Mouse (Mus musculus) midbrain, postnatal 0 days (tissue): ENCODE results near the gene Vegfc. TPM values are rescaled to one million over a fixed set of nuclear protein-coding genes. Genes with fewer than 3 reads are reported as not detected.

Experiments
- ATAC-seq: fragments of 200-750 bp; cut with Nextera tagmentation; 2 replicates; pipeline ENCODE4 v1.8.0; 2017; ENCODE audit warnings: moderate number of reproducible peaks, mild to moderate bottlenecking, moderate TSS enrichment, moderate library complexity; ENCODE audit not compliant: low FRiP score
- DNase-seq: peaks from one replicate; pipeline ENCODE4 v3.0.0-alpha.2; 2015; ENCODE audit warnings: low spot score
- H3K27ac ChIP-seq: fragments of 300-500 bp; sonication (generic); 2 replicates; pipeline ENCODE4 v1.5.1; 2014; ENCODE audit warnings: low read depth, mild to moderate bottlenecking, low read length, mixed read lengths
- H3K27me3 ChIP-seq: fragments of 300-500 bp; sonication (generic); 2 replicates; pipeline ENCODE4 v1.6.1; 2014; ENCODE audit warnings: low read length, control low read depth, mixed read lengths; ENCODE audit not compliant: insufficient read depth
- H3K36me3 ChIP-seq: fragments of 300-500 bp; sonication (generic); 2 replicates; pipeline ENCODE4 v1.6.1; 2014; ENCODE audit warnings: low read length, control low read depth, mixed read lengths; ENCODE audit not compliant: insufficient read depth
- H3K4me1 ChIP-seq: fragments of 300-500 bp; sonication (generic); 2 replicates; pipeline ENCODE4 v1.6.1; 2014; ENCODE audit warnings: mild to moderate bottlenecking, control low read depth, antibody characterized with exemption, low read length, mixed read lengths; ENCODE audit not compliant: insufficient read depth
- H3K4me2 ChIP-seq: fragments of 300-500 bp; sonication (generic); 2 replicates; pipeline ENCODE4 v1.6.1; 2014; ENCODE audit warnings: low read depth, mild to moderate bottlenecking, low read length, mixed read lengths; ENCODE audit not compliant: poor library complexity, severe bottlenecking
- H3K4me3 ChIP-seq: fragments of 300-500 bp; sonication (generic); 2 replicates; pipeline ENCODE4 v1.5.1; 2014; ENCODE audit warnings: low read depth, mild to moderate bottlenecking, low read length, moderate library complexity
- H3K9ac ChIP-seq: fragments of 300-500 bp; sonication (generic); replicated peaks from 2 replicates; pipeline ENCODE4 v1.6.1; 2014; ENCODE audit warnings: mild to moderate bottlenecking, low read length, moderate library complexity, mixed read lengths; ENCODE audit not compliant: poor library complexity, severe bottlenecking
- H3K9me3 ChIP-seq: fragments of 300-500 bp; sonication (generic); 2 replicates; pipeline ENCODE4 v1.6.1; 2016; ENCODE audit warnings: low read length, control low read depth
- CTCF ChIP-seq: IDR thresholded peaks from 2 replicates; pipeline ENCODE4 v1.5.1; 2016; ENCODE audit warnings: antibody characterized with exemption, mild to moderate bottlenecking
- WGBS: fragments of 180-500 bp; shearing (Covaris S2); extraction: QIAGEN DNeasy Blood & Tissue Kit; methylation state at CpG from one replicate; pipeline ENCODE4 v1.1.7; 2014; 5-methylcytosine and 5-hydroxymethylcytosine counted together
- polyA plus RNA-seq: library from polyadenylated mRNA; unstranded; fragments of >200 nt; fragmentation: Nextera tagmentation; extraction: Ambion mirVana; gene quantifications from 2 replicates; pipeline ENCODE4 v1.2.1, GENCODE M21; 2015
- total RNA-seq: library from RNA; depleted of rRNA; stranded (reverse); fragments of >200 nt; gene quantifications from 2 replicates; pipeline ENCODE4 v1.2.3, GENCODE M21; 2014

Vegfc gene
- total and polyA plus RNA-seq, 2 experiments from 2014 or later, result 3.3 to 8.2 TPM

DNA sequence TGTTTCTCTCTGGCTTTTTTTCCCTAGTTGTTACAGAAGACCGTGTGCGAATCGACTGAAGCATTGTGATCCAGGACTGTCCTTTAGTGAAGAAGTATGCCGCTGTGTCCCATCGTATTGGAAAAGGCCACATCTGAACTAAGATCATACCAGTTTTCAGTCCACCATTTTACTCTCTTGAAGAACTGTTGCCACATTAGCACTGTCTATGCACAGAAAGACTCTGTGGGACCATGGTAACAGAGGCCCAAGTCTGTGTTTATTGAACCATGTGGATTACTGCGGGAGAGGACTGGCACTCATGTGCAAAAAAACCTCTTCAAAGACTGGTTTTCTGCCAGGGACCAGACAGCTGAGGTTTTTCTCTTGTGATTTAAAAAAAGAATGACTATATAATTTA is 108.5 kb downstream of the Vegfc start:
- Histone ChIP-seq H3K4me3 (no peak overlapping the region), H3K4me2 (no peak overlapping the region), H3K9ac (no peak overlapping the region), H3K27ac (no peak overlapping the region), H3K4me1 (no peaks in the 10 kb centered on the region), H3K36me3 (no peaks in the 10 kb centered on the region), H3K27me3 (no peaks in the 10 kb centered on the region), H3K9me3 (no peaks in the 10 kb centered on the region)
- ATAC-seq, result no peak
- no peak for TF ChIP-seq CTCF
- DNase-seq, result peak; percentile 10
- WGBS, result 84% methylated on average over 6 of the region's 6 CpGs

DNA sequence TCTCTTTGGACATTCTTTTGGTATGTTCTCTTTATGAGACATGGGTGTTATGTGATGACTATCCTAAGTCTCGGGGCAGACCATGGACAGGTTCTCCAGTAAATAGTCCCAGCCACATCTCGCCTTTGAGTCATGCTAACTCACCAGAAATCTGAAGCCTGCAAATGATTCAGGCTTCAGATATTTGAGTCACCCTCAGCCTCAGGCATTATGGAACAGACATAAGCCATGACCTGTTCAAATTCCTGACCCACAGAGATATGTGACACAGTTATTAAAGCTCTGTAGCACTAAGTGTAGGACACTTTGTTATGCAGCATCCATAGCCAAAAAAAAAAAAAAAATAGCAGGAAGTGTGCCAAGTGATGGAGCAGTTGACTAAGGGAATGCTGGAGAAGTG is 138.8 kb downstream of the Vegfc start:
- Histone ChIP-seq H3K9me3 (no peaks in the 10 kb centered on the region), H3K4me1 (no peaks in the 10 kb centered on the region), H3K27ac (no peak overlapping the region), H3K4me2 (no peak overlapping the region), H3K4me3 (no peak overlapping the region), H3K27me3 (no peaks in the 10 kb centered on the region), H3K9ac (no peak overlapping the region), H3K36me3 (no peaks in the 10 kb centered on the region)
- no peak for TF ChIP-seq CTCF
- no peak for DNase-seq
- WGBS, result 85% methylated on average over 2 of the region's 2 CpGs
- no peak for ATAC-seq

DNA sequence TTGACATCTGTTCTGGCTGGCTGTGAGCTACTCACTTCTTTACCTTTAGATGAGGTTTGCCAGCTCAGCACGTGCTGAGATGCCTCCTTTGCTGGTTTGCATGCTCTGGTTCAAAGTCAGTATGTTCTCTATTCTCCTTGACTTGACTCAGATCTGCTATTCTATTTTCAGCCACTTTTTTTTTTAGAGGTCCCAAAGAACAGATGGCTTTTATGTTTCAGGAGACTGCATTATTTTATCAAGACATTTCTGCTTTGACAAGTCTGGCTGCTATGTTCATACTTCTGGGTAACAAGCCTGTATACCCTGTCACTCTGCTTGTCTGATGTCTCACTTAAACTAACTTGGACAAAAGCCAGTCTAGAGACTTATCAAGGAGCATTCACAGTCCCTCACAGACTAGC is 151.4 kb downstream of the Vegfc start:
- no peak overlapping the region for H3K27ac ChIP-seq
- no peak overlapping the region for H3K9ac ChIP-seq
- DNase-seq (peak; percentile 55), ATAC-seq (peak; percentile 47; the same call in 1 of the 2 replicates)
- TF ChIP-seq CTCF, result no peak
- H3K9me3 ChIP-seq, result no peaks in the 10 kb centered on the region
- H3K27me3 ChIP-seq, result no peaks in the 10 kb centered on the region
- H3K4me1 ChIP-seq, result no peaks in the 10 kb centered on the region
- no peak overlapping the region for H3K4me3 ChIP-seq
- no peaks in the 10 kb centered on the region for H3K36me3 ChIP-seq
- no peak overlapping the region for H3K4me2 ChIP-seq
- 40% methylated on average over 1 of the region's 1 CpGs for WGBS

DNA sequence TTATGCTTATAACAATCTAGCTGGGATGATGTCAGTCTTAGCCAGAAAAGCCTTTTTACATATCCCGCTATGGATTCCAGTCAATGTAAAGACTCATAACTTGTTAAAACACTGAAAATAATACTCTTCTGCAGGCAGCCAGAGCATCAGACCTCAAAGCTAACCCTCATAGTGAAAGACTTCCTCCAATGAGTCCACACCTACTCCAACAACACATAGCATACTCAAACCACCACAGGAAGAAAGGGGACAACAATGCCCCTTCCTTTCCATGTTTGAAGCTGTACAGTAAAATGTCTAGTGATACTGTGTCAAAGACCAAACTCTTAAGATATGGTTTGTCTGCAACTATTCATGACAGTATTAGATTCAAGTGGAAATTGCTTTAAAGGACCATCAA is 153.2 kb downstream of the Vegfc start:
- no peak overlapping the region for H3K4me2 ChIP-seq
- no peaks in the 10 kb centered on the region for H3K36me3 ChIP-seq
- 93% methylated on average over 1 of the region's 1 CpGs for WGBS
- H3K9ac ChIP-seq, result no peak overlapping the region
- no peak for DNase-seq
- H3K4me3 ChIP-seq, result no peak overlapping the region
- no peak overlapping the region for H3K27ac ChIP-seq
- ATAC-seq, result no peak
- no peak for TF ChIP-seq CTCF
- H3K4me1 ChIP-seq, result no peaks in the 10 kb centered on the region
- H3K9me3 ChIP-seq, result no peaks in the 10 kb centered on the region
- no peaks in the 10 kb centered on the region for H3K27me3 ChIP-seq

DNA sequence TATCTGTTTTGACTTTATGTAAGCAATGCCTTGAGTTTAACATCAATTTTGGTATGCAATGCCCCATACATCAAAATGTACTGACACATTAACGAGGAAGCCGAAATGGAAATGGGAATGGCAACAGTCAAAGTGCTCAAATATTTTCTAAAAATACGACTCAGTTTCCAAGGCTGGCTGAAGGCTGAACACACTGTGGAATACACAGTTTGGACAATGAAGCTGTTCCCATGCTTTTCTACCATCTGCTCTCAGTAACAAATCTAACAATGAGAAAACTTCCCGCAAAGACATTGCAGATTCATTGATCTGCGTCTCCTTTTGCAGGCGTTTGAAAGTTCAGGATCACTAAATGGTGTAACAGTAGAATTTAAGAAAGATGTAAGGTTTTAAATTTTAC is 155.9 kb downstream of the Vegfc start:
- WGBS, result 91% methylated on average over 6 of the region's 6 CpGs
- H3K36me3 ChIP-seq, result no peaks in the 10 kb centered on the region
- no peak overlapping the region for H3K9ac ChIP-seq
- ATAC-seq (no peak), DNase-seq (no peak)
- no peaks in the 10 kb centered on the region for H3K4me1 ChIP-seq
- H3K27me3 ChIP-seq, result no peaks in the 10 kb centered on the region
- no peaks in the 10 kb centered on the region for H3K9me3 ChIP-seq
- no peak for TF ChIP-seq CTCF
- H3K27ac ChIP-seq, result no peak overlapping the region
- no peak overlapping the region for H3K4me2 ChIP-seq
- H3K4me3 ChIP-seq, result no peak overlapping the region
